Mouse (Mus musculus) left cerebral cortex, adult 18-20 months (tissue): ENCODE results near the gene Mboat7. TPM values are rescaled to one million over a fixed set of nuclear protein-coding genes. Genes with fewer than 3 reads are reported as not detected.
A peak's percentile ranks its signal among the peaks of the same experiment; 100 is the strongest.

Experiments used
- DNase-seq, 2 experiments: peaks; one replicate each; pipeline ENCODE4 v3.0.0; 2021 to 2022; ENCODE audit warnings: low spot score in 2 of 2, mixed read lengths in 1 of 2
- total RNA-seq, 2 experiments: library from RNA; stranded (reverse); gene quantifications; 2 replicates each; pipeline ENCODE4 v1.2.3; 2021

Gene Mboat7
- total RNA-seq, 2 experiments from 2014 or later = 226 to 235 TPM

- peak in 1 of 2 experiments; percentile 44 for DNase-seq
Observed at GRCm38 (mm10) chr7:3694076-3694948, 989 bp upstream of the Mboat7 start.

- no peak for DNase-seq
Observed at GRCm38 (mm10) chr7:3693809-3694075, 419 bp upstream of the Mboat7 start.

- no peak for DNase-seq
Observed at GRCm38 (mm10) chr7:3692382-3692986, 839 bp downstream of the Mboat7 start, which contains the start of gene Tsen34. Gene Tsen34, plus strand, starts transcription at chr7:3692863.

- DNase-seq = no peak
Observed at GRCm38 (mm10) chr7:3691919-3692318, 1.4 kb downstream of the Mboat7 start.

- no peak for DNase-seq
Observed at GRCm38 (mm10) chr7:3685400-3686187, 7.7 kb downstream of the Mboat7 start.

- no peak for DNase-seq
Observed at GRCm38 (mm10) chr7:3684698-3685097, 8.6 kb downstream of the Mboat7 start.

- DNase-seq = no peak
Observed at GRCm38 (mm10) chr7:3683908-3684550, 9.3 kb downstream of the Mboat7 start.

- no peak for DNase-seq
Observed at GRCm38 (mm10) chr7:3677342-3677741, 16.0 kb downstream of the Mboat7 start, which contains the start of gene Tmc4. Gene Tmc4, minus strand, starts transcription at chr7:3677553.

- DNase-seq = no peak
Observed at GRCm38 (mm10) chr7:3676371-3676770, 17.0 kb downstream of the Mboat7 start.

- no peak for DNase-seq
Observed at GRCm38 (mm10) chr7:3675228-3675548, 18.1 kb downstream of the Mboat7 start.

GRCm38 (mm10) chr7:3674507-3675227 lies 18.7 kb downstream of the Mboat7 start:
- peak; percentile 82 to 90 for DNase-seq

GRCm38 (mm10) chr7:3666921-3667391 lies 26.4 kb downstream of the Mboat7 start:
- no peak for DNase-seq

- DNase-seq = peak; percentile 96 to 97
Observed at GRCm38 (mm10) chr7:3665215-3666114, 27.9 kb downstream of the Mboat7 start, which contains the start of gene Leng1. Gene Leng1, minus strand, starts transcription at chr7:3665840.

GRCm38 (mm10) chr7:3664524-3665214 lies 28.7 kb downstream of the Mboat7 start:
- DNase-seq = no peak

GRCm38 (mm10) chr7:3658578-3658977 lies 34.7 kb downstream of the Mboat7 start:
- no peak for DNase-seq

GRCm38 (mm10) chr7:3656966-3657365 lies 36.4 kb downstream of the Mboat7 start:
- no peak for DNase-seq

- DNase-seq = no peak
Observed at GRCm38 (mm10) chr7:3646641-3647040, 46.7 kb downstream of the Mboat7 start.

GRCm38 (mm10) chr7:3646188-3646587 lies 47.1 kb downstream of the Mboat7 start:
- no peak for DNase-seq

GRCm38 (mm10) chr7:3645488-3646025 lies 47.8 kb downstream of the Mboat7 start:
- peak in 1 of 2 experiments; percentile 30 for DNase-seq
